Mouse (Mus musculus) hindbrain, postnatal 0 days (tissue): ENCODE data around the gene Tspan17. TPM values are rescaled to one million over a fixed set of nuclear protein-coding genes. Genes with fewer than 3 reads are reported as not detected.

Experiments
- ATAC-seq: fragments of 200-750 bp; cut with Nextera tagmentation; 2 replicates; pipeline ENCODE4 v1.8.0; 2017; ENCODE audit warnings: mild to moderate bottlenecking, moderate TSS enrichment, moderate library complexity
- DNase-seq: peaks from one replicate; pipeline ENCODE4 v3.0.0-alpha.2; 2015; ENCODE audit warnings: low spot score
- H3K27ac ChIP-seq: fragments of 300-500 bp; sonication (generic); 2 replicates; pipeline ENCODE4 v1.5.1; 2014; ENCODE audit warnings: mild to moderate bottlenecking
- H3K27me3 ChIP-seq: fragments of 300-500 bp; sonication (generic); 2 replicates; pipeline ENCODE4 v1.6.1; 2014; ENCODE audit warnings: low read length, mixed read lengths; ENCODE audit not compliant: insufficient read depth
- H3K36me3 ChIP-seq: fragments of 300-500 bp; sonication (generic); 2 replicates; pipeline ENCODE4 v1.6.1; 2014; ENCODE audit warnings: low read length, mixed read lengths; ENCODE audit not compliant: insufficient read depth
- H3K4me1 ChIP-seq: fragments of 300-500 bp; sonication (generic); 2 replicates; pipeline ENCODE4 v1.6.1; 2014; ENCODE audit warnings: antibody characterized with exemption, low read length, mixed read lengths; ENCODE audit not compliant: insufficient read depth
- H3K4me2 ChIP-seq: fragments of 300-500 bp; sonication (generic); 2 replicates; pipeline ENCODE4 v1.6.1; 2014; ENCODE audit warnings: low read depth, mild to moderate bottlenecking, low read length, moderate library complexity, mixed read lengths
- H3K4me3 ChIP-seq: fragments of 300-500 bp; sonication (generic); 2 replicates; pipeline ENCODE4 v1.5.1; 2014; ENCODE audit warnings: low read length
- H3K9ac ChIP-seq: fragments of 300-500 bp; sonication (generic); replicated peaks from 2 replicates; pipeline ENCODE4 v1.6.1; 2014; ENCODE audit warnings: mild to moderate bottlenecking, low read length, moderate library complexity, mixed read lengths
- H3K9me3 ChIP-seq: fragments of 300-500 bp; sonication (generic); 2 replicates; pipeline ENCODE4 v1.6.1; 2016; ENCODE audit warnings: low read length, mixed read lengths
- CTCF ChIP-seq: IDR thresholded peaks from 2 replicates; pipeline ENCODE4 v1.5.1; 2016; ENCODE audit warnings: antibody characterized with exemption, control low read depth, low read depth
- WGBS: fragments of 180-500 bp; shearing (Covaris S2); extraction: QIAGEN DNeasy Blood & Tissue Kit; methylation state at CpG from one replicate; pipeline ENCODE4 v1.1.7; 2014; 5-methylcytosine and 5-hydroxymethylcytosine counted together
- polyA plus RNA-seq: library from polyadenylated mRNA; unstranded; fragments of >200 nt; fragmentation: Nextera tagmentation; extraction: Ambion mirVana; gene quantifications from 2 replicates; pipeline ENCODE4 v1.2.1, GENCODE M21; 2015
- total RNA-seq: library from RNA; depleted of rRNA; stranded (reverse); fragments of >200 nt; gene quantifications from 2 replicates; pipeline ENCODE4 v1.2.3, GENCODE M21; 2014

Tspan17 gene
- total and polyA plus RNA-seq, 2 experiments from 2014 or later: 60.5 to 143 TPM

DNA sequence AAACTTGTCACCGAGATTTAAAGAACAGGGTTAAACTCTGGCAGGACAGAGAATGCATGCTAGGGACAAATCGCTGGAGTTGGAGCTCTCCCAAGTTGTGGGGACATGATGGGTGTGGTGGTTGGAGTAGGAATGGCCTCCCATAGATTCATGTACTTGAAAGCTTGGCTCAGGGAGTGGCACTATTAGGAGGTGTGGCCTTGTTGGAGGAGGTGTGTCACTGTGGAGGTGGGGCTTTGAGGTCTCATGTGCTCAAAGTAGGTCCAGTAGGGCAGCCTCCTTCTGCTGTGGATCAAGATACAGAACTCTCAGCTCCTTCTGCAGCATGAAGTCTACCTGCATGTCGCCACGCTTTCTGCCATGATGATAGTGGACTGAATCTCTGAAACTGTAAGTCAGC lies 31.9 kb downstream of the Tspan17 start:
- no peak overlapping the region for H3K9ac ChIP-seq
- ATAC-seq (no peak), DNase-seq (no peak)
- H3K9me3 ChIP-seq: no peaks in the 10 kb centered on the region
- 81% methylated on average over 4 of the region's 4 CpGs for WGBS
- no peaks in the 10 kb centered on the region for H3K27me3 ChIP-seq
- H3K36me3 ChIP-seq: no peaks in the 10 kb centered on the region
- H3K4me3 ChIP-seq: no peak overlapping the region
- no peak overlapping the region for H3K4me2 ChIP-seq
- H3K27ac ChIP-seq: no peak overlapping the region
- H3K4me1 ChIP-seq: no peaks in the 10 kb centered on the region; the same call in none of the 2 replicates
- TF ChIP-seq CTCF: no peak

DNA sequence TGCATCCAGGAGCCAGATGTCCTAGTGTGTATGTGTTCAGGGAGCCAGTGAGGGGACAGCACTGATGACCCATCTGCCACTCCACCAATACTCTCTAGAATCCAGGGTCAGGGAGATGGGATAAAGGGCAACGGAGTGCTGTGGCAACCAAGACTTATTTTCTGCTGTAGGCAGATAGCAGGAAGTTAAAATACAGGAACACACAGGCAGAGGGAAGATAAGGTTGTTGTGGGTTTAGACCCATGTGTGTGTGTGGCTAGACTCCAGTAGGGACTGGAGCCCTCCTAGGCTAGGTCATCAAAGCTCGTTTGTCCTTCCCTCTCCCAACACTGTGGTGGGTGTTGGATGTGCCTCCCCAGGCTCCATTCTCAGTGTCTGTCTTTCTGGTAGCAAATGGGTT lies 32.8 kb downstream of the Tspan17 start:
- H3K4me3 ChIP-seq: no peak overlapping the region

DNA sequence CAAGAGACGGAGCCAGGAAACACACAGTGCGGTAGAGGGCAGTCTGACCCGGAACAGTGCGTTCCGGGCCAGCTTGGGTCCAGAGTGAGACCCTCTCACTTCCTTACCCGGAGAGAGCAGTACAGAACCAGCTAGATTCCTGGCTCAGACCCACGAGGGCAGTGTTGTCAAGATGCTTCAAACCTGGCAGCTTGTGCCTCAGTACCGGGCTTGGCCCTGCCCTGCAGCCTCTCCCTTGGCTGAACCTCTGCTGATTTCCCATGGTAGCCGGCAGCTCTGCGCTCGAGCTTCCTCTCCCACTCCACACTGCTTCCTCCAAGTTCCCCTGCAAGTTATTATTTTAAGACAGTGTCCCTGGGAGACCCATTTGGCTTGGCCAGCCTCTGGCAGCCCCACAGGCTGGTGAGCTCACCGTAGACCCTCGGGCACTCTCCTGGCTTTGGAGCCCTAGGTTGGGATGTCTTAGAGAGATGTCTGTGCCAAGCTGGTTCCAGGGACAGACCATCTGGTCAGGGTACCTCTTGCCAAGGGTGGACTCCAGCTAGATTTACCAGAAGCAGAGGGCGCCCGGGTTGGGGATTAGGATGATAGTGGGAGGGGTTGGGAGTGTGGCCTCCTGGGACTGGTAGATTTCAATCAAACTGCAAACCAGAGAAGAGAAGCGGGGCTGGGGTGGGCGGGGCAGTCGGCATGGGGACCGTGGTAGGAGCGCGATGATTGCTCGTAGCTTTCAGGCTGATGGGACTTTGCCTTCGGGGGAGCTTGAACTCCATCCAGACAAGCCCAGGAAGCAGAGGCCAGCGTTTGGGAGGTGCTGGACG lies 35.1 kb downstream of the Tspan17 start:
- DNase-seq (peak; percentile 83), ATAC-seq (peak; percentile 90)
- Histone ChIP-seq H3K27ac (peak overlapping the region; percentile 73), H3K9ac (no peak overlapping the region), H3K9me3 (no peaks in the 10 kb centered on the region), H3K4me2 (peak overlapping the region; percentile 3; the same call in 1 of the 2 replicates), H3K36me3 (no peaks in the 10 kb centered on the region), H3K4me3 (no peak overlapping the region), H3K4me1 (no peaks in the 10 kb centered on the region; the same call in 1 of the 2 replicates), H3K27me3 (no peaks in the 10 kb centered on the region)
- WGBS: 14% methylated on average over 25 of the region's 25 CpGs
- peak; percentile 56 for TF ChIP-seq CTCF

More for the DNA sequence above, 32.8 kb downstream of the Tspan17 start:
- 79% methylated on average over 2 of the region's 2 CpGs for WGBS
- no peaks in the 10 kb centered on the region; the same call in none of the 2 replicates for H3K4me1 ChIP-seq
- no peak overlapping the region for H3K9ac ChIP-seq
- no peak for ATAC-seq
- no peaks in the 10 kb centered on the region for H3K27me3 ChIP-seq
- H3K27ac ChIP-seq: no peak overlapping the region
- H3K36me3 ChIP-seq: no peaks in the 10 kb centered on the region
- H3K4me2 ChIP-seq: no peak overlapping the region
- H3K9me3 ChIP-seq: no peaks in the 10 kb centered on the region
- DNase-seq: no peak
- TF ChIP-seq CTCF: no peak

DNA sequence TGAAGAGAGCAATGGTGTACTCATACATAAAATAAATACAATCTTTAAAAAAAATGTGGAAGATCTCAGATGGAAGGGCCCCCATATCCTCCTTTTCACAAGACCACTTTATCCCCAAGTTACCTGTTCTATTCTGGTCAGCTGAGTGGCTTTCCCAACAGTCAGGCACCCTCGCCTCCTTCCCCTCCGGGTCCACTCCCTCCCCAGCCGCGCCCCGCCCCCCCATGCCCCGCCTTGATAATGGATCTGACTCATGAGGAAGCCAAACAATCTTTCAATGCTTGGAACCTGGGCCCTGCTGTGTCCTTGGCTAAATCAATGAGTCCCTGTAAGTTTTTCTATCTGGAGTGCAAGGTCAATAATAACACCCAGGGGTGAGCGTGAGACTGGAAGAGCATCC lies 38.8 kb downstream of the Tspan17 start:
- Histone ChIP-seq H3K4me1 (no peaks in the 10 kb centered on the region; the same call in 1 of the 2 replicates), H3K4me3 (no peak overlapping the region), H3K9me3 (no peaks in the 10 kb centered on the region), H3K4me2 (no peak overlapping the region), H3K9ac (no peak overlapping the region), H3K36me3 (no peaks in the 10 kb centered on the region), H3K27me3 (no peaks in the 10 kb centered on the region), H3K27ac (no peak overlapping the region)
- ATAC-seq (no peak), DNase-seq (no peak)
- no peak for TF ChIP-seq CTCF
- 77% methylated on average over 7 of the region's 7 CpGs for WGBS

DNA sequence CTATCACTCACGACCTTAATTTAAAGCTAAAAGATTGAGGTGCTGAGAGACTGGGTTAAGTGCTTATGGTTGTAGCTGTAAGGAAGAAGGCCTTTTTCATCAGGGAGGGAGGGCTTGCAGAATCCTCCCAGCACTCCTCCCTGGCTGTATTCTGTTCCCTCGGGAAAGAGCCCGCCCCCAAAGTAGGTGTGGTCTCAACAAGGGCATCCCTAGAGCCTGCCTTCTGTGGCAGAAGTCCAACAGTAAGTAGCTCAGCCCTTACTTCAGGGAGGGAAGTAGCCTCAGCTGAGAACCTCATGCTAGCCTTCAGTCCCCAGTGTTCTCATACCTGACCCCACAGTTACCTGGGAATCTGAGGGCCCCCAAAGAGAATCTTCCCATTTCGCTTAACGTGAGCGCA lies 39.3 kb downstream of the Tspan17 start:
- no peaks in the 10 kb centered on the region for H3K27me3 ChIP-seq
- DNase-seq (no peak), ATAC-seq (no peak)
- no peak overlapping the region for H3K4me3 ChIP-seq
- TF ChIP-seq CTCF: no peak
- no peak overlapping the region for H3K9ac ChIP-seq
- no peak overlapping the region for H3K4me2 ChIP-seq
- no peaks in the 10 kb centered on the region; the same call in 1 of the 2 replicates for H3K4me1 ChIP-seq
- H3K36me3 ChIP-seq: no peaks in the 10 kb centered on the region
- no peak overlapping the region for H3K27ac ChIP-seq
- no peaks in the 10 kb centered on the region for H3K9me3 ChIP-seq
- WGBS: 57% methylated on average over 6 of the region's 6 CpGs

DNA sequence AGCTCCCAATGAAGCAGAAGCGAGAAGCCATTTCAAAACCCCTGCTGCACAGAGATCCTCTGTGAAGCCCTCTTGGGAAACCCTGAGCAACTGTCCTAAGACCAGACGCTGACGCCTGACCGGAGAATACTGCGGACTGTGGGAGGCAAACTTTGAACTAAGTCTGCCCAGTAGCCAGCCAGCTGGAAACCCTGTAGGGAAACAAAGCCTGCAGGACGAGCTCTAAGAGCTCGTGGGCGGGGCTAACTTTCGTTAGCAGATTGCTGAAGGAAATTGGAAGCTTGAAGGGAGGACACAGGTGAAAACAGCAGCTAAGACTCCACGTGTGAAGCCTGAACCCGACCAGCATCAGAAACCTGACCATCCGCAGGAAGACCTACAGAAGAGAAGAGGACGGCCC lies 40.3 kb downstream of the Tspan17 start:
- Histone ChIP-seq H3K27ac (no peak overlapping the region), H3K4me2 (no peak overlapping the region), H3K4me1 (no peaks in the 10 kb centered on the region), H3K27me3 (no peaks in the 10 kb centered on the region), H3K36me3 (no peaks in the 10 kb centered on the region), H3K4me3 (no peak overlapping the region), H3K9ac (no peak overlapping the region), H3K9me3 (no peaks in the 10 kb centered on the region)
- ATAC-seq: no peak
- WGBS: 9% methylated on average over 13 of the region's 13 CpGs
- no peak for TF ChIP-seq CTCF
- no peak for DNase-seq
